Mouse (Mus musculus) layer of hippocampus, adult 9-10 months (tissue): Measurements from ENCODE around the gene Kpna7.
"Not testable (repeated sequence)": the region's sequence is repeated elsewhere in the genome, so short reads cannot be mapped to it uniquely, and the experiment has no call there.

Experiments used
- DNase-seq: peaks from one replicate; pipeline ENCODE4 v3.0.0; 2022; ENCODE audit warnings: low spot score

Kpna7 gene

DNA sequence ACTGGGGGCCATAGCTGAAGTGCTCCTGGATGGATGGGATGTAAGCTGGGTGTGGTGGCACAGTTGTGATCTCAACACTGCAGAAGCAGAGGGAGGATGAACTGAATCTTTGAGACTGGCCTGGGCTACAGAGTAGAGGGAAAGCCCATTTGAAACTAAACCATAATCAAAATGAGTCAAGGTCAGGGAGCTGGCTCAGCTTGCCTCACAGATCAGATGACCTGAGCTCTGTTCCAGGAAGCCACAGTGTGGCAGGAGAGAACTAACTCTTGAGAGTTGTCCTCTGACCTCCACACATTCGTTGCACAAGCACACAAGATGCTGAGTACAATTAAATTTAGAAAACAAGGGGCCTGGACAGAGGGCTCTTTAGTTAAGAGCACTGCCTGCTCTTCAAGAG lies 63.6 kb downstream of the Kpna7 start:
- DNase-seq = not testable (repeated sequence)

DNA sequence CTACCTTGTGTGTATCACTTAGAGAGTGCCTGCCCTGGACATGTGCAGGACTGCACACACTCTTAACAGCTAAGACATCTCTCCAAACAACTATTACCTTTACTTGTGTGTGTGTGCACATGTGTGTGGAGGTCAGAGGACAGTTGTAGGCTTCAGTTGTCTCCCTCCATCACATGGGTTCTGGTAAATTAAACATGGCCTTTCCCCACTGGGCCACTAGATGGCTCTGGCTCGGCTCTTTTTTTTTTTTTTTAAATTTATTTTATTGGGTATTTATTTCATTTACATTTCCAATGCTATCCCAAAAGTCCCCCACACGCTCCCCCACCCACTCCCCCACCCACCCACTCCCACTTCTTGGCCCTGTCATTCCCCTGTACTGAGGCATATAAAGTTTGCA lies 67.1 kb downstream of the Kpna7 start:
- not testable (repeated sequence) for DNase-seq

DNA sequence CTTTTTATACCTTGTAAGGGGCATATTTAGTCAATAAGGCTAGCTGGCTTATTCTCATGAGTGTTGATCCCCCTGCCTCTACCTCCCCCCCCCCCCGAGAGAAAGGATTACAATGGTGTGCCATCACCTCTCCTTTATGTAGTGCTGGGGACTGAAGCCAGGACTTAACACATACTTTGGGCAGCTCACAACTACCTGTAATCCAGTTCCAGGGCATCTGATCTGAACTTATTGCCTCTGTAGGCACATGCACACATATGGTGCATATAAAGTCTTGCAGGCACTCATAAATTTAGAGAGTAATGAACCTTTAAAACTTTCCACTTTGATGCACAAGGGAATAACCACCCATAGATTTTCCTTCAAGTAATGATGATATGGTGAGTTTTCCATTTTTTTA lies 69.6 kb downstream of the Kpna7 start:
- DNase-seq = no peak

DNA sequence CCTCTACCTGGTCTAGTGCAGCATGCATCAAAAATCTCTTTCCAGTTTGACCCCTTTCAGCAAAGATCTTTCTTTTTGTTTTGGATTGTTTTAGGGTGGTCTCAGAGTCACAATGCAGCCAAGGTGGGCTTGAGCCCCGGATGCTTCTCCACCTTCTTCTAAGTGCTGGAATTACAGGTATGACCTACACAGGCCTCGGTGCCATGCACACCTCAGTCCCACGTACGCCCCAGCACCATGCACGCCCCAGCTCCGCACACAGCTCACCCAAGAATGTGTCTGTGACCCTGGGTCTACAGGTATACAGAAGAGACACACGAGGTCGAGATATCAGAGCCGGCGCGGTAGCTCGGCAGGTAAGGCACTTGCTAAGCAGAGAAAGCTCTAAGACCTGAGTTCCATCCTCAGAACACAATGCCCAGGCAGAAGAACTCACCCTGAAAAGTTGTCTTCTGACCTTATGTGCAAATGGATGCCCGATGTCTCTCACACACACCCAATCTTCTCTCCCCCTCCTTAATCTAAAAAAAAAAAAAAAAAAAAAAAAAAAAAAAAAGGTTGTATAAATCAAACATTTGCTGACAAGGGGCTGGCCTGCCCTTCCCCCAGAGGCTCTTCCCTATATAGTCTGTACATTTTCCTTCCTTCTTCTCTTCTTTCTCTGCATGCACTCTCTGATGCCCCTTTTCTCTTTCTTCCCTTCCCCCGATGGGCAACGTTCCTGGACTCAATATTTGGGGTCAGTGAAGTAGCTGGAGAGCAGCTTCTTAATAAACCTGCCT lies 74.8 kb downstream of the Kpna7 start:
- DNase-seq = no peak

DNA sequence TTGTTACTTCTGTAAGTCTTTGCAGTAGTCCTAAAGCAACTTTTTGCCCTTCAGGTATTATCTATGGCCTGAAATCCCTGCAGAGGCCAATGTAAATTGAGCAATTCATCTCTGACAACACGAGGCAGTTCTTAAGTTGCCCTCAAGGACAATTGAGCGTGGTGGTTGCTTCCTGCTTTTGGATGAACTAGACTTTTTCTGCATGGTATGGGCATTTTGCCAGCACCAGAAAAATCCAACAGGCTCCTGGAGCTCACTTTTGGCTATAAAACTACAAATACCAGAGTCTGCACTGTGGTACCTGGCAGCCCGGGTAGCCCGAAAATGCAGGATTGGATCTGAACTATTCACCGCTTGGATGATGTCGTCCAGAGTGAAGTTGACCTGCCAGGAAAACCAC lies 78.2 kb downstream of the Kpna7 start:
- no peak for DNase-seq

DNA sequence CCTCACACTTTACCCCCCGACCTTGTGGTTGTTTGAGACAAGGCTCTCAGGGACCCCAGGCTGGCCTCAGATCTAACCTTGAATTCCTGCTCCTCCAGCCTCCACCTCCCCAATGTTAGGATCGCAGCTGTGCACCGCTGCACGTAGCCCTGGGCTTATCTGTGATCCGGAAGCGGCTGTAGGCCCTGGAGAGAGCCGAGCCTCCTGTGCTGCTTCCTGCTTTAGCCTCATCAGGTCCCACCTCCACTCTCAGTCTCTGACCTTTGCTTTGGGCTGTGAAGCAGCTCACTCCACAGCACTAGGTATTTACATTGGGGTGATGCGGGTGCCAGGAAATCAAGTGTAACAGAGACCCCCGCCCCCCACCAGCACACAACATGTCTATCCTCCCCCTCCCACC lies 79.3 kb downstream of the Kpna7 start:
- DNase-seq = no peak

DNA sequence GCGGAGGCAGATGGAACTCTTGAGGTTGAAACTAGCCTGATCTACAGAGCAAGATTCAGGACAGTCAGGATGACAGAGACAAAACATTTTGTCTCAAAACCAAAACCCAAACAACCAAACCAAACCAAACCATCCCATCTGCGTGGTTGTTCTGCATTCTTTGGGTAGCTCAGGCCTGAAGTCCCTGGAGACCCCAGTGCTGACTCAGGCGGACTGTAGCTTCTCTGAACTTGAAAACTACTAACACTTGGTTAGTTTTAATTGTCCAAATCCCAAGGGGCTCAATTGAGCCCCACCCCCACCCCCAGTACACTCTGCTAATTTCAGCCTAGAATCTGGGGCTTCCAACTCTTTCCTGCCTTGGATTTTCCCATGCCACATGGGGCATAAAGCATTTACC lies 80.5 kb downstream of the Kpna7 start:
- no peak for DNase-seq

DNA sequence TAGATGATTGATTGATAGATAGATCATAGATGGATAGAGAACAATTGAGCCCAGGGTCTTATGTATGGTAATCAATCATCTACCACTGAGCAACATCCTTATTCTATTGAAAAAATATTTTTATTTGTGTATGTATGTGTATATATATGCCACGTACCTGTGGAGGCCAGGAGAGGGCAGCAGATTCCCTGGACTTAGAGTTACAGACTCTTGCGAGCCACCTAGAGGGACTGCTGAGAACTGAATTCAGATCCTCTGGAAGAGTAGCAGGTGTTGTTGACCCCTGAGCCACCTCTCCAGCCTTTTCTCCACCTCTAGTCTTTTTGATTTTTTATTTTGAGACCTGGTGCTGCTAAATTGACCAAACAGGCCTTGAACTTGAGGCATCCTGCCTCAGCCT lies 85.3 kb downstream of the Kpna7 start:
- no peak for DNase-seq

DNA sequence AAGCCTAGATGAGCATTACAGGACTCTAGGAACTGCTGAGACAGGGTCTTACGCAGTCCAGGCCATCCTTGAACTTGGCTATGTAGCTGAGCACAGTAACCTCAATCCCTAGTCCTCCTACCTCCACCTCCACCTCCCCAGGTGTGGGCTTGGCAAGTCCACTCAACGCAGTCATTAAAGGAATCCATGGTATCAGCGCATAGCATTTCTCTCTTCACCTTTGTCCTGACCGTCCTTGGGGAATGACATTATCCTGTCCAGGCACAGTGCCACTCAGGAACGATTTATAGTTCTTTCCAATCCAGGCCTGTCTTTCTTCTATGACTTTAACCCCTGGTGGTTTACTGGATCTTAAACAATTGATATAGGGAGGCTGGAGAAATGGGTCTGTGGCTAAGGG lies 93.3 kb downstream of the Kpna7 start:
- no peak for DNase-seq

DNA sequence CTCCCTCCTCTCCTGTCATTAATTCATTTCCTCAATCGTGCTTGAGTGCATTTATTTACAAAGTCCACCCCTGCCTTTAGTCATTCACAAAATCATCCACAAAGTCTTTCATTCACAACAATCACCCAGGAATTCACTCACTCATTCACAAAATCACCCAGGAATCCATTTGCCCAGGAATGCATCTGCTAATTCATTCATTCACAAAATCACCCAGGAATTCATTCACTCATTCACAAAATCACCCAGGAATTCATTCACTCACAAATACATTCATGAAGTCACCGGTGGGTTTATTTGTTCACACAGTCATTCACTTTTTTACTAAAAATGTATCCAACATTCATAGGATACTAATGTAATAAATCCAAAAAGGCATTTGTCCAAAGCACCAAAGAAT lies 93.8 kb downstream of the Kpna7 start:
- DNase-seq = no peak

DNA sequence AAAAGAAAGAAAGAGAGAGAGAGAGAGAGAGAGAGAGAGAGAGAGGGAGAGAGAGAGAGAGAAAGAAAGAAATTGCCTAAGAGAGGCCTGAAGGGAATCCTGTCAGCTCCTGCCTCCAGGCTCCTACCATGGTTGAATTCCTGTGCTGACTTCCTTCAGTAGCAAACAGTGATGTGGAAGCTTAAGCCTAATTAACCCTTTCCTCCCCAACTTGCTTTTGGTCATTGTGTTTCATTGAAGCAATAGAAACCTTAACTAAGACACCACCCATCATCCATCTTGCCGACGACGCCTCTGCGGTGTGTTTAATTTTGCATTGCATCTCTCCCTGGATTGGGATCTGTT lies 94.8 kb downstream of the Kpna7 start:
- DNase-seq = no peak

DNA sequence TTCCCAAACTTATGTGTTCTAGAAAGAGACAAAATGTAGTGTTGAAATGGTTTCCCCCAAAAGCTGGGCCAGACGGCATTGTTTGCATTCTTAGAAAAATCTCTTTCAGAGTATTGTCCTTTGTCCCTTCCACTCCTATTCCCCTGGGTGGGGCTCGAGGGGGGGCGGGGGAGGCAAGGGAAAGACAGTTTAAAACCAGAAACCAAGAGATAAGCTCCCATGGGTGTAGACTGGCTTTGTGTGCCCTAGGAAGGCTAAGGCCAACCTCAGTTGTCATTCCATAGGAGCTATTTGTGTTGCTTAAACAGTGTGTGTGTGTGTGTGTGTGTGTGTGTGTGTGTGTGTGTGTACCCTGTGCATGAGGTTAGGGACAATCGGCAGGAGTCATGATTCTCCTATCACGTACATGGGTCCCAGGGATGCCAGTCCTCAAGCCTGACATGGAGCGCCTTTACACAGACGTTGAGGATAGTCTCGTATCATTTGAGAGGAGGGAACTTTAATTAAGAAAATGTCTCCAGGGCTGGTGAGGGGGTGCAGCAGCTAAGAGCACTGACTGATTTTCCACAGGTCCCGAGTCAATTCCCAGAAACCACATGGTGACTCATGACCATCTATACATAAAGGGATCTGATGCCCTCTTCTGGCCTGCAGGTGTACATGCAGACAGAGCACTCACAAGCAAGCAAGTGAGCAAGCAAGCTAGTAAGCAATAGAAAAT lies 95.3 kb downstream of the Kpna7 start:
- DNase-seq = peak; percentile 38

DNA sequence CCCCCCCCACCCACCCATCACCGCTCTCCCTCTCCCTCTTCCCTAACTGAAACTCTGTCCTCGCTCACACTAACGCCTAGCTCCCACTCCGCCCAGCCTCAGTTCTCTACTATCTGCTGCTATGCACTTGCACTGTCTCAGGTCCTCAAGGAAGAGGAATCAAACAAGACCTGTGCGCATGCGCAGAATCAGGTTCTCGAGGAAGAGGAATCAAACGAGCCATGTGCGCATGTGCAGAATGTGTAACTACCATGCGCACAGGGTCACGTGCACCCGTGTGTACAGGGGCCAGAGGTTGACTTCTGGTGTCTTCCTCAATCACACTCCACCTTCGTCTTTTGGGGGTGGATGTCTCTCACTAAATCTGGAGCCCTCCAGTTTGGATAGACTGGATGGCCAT lies 96.3 kb downstream of the Kpna7 start:
- DNase-seq = no peak

DNA sequence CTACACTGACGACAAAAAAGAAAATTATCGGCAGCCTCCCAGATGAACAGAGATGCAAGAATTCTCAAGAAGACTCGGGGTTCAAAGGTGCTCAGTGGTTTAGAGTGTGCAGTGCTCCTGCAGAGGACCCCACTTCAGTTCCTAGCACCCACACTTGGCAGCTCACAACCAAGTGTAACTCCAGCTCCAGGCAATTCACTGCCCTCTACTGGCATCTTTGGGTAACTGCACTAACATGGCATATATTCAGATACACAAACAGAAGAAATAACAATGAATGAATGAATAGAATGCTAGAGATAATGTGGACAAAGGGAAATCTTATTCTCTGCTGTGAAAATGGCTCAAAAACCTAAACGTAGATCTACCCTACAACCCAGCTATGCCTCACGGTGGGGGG lies 99.0 kb downstream of the Kpna7 start:
- no peak for DNase-seq

DNA sequence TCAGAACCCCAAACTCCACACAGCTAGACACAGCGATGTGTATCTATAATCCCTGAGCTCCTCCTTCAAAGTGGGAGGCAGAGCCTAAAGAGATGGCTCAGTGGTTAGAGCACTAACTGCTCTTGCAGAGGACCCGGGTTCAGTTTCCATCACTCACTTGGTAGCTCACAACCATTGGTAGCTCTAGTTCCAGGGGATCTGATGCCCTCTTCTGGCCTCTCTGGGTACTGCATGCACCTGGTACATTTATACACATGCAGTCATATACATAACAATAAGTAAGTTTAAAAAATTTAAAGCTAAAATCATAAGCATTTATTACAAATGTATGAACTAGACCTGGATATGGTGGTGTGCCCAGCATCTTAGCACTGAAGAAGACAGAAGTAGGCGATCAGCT lies 100.6 kb downstream of the Kpna7 start:
- DNase-seq = no peak

DNA sequence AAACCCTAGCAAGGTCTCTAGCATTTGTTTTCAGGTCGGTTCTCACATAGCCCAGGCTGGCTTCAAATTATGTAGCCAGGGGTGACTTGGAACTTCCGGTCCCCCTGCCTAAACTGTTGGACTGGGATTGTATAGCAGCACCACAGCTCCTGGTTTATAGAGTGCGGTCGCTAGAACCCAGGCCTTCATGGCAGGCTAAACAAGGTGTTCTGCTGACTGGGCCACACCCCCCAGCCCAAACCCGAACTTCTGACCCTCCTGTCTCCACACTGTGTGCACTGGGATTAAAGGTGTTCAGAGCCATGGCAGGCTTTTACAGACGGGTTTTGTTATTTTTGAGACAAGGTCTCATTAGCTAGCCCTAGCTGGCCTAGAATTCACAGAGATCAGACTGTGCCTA lies 104.7 kb downstream of the Kpna7 start:
- DNase-seq = no peak

DNA sequence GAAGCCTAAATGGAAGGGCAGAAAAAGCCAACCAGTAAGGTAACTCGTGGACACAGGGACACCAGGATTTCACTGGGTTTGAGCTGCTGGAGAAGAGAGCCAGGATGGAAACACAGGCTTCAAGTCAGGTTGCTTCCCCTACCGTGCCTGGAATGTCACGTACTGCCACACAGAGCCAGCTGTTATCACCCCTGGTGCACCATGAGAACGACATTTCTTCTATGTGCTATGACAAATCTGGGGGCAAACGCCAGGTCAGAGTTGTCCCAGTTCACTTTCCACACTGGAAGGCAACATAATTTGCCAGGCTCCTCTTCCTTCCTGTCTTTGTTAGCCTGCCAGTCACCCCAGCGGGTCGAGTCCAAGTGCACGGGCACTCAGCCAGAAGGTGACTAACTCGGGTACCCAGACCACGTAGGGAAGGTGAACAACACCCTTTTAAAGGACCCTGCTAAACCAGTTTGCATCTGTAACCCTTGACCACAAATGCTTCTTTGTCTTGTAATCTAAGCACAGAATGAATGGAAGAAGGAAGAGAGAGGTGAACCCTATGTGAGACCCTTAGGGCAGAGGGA lies 105.2 kb downstream of the Kpna7 start:
- DNase-seq = no peak

DNA sequence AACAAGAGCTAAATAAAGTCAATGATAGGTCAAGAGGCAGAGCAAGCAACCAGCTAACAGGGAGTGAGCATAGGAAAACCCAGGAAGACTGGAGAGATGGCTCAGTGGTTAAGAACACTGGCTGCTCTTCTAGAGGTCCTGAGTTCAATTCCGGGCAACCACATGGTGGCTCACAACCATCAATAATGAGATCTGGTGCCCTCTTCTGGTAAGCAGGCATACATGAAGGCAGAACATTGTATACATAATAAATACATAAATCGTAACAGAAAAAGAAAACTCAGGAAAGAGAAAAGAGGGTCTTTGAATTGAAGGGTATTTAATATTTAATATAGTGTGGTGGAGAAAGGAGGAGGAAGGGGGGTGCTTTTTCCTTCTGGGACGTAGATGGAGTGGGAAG lies 112.6 kb downstream of the Kpna7 start:
- DNase-seq = no peak

DNA sequence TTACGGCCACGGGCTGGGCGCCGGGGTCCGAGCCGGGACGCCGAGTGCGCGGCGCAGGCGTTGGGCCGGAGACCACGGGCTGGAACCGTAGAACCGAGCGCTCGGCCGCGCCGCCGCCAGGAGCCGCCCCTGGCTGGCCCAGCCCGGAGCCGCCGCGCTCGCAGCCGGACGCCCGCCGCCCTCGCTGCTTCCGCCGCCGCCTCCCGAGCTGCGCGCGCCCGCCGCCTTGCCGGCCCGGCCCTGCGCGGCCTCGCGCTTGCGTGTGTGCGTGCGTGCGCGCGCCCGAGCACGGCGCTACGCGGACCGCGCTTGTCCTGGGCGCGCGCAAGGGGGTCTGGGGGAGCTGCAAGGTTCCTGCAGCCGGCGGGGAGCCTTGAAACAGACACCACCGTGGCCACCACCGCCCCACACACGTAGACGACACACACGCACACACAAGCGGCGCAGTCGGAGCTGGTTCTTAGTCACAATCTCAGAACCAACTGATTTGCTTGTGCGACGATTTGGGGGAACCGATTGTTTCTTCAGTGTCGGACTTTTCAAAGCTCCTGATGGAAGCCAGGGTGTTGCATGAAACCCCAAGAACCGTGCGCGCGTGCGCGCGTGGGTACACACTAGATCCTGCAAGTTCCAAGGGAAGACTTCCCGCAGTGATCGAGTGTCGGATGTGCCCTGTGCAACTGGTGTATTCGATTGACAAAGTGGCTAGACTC lies 118.0 kb downstream of the Kpna7 start, which contains the start of gene Smurf1:
Gene Smurf1, minus strand, starts transcription at position 209 of the 713 bp plus-strand sequence.
- DNase-seq = no peak

DNA sequence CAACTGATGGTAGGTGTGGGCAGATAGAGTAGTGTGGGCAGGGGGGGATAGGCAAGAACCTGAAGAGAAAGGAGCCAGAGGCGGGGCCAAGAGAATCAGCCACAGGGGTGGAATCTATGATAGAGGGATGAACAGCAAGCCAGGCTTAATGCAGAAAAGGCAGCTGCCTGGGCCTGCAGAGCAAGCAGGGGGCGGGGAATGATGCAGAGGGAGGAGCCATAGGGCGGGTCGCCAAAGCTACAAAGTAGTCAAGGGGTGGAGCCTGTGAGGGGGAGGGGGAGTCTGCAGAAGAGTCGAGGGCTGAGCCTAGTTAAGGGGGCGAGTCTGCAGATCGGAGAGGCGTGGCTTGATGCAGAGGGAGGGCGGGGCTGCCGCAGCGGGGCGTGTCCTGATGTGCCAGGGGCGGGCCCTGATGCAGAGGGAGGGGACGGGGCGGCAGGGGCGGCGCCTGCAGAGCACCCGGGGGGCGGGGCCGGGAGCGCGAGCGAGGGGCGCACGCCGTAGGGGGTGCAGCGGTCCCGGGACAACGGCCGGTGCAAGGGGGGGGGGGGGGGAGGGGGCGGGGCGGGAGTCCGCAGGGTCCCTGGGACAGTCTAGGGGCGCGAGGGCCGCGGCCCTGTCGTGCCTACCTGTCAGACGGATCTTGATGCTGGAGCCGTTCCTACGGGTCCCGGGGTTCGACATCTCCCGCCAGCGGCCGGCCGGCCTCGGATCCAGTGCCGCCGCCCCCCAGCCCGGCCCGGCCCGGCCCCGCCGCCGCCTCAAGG lies 118.8 kb downstream of the Kpna7 start:
- no peak for DNase-seq

DNA sequence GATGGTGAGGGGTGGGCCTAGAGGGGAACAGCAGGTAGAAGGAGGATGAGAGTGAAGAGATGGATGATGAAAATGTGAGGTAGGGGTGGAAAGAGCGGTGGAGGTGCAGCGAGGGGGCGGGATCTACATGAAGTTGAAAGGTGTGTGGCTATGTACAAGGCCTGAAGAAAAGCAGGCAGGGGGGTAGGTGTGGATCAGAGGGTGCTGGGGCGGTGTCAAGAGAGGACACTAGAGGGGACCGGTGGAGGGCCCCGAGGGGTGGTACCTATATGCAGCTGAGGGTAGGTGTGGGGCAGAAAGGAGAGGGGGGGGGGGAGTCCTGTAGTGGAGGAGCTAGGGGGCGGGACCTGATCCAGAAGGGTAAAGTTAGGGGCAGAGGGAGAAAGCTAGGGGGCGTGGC lies 119.4 kb downstream of the Kpna7 start:
- no peak for DNase-seq

DNA sequence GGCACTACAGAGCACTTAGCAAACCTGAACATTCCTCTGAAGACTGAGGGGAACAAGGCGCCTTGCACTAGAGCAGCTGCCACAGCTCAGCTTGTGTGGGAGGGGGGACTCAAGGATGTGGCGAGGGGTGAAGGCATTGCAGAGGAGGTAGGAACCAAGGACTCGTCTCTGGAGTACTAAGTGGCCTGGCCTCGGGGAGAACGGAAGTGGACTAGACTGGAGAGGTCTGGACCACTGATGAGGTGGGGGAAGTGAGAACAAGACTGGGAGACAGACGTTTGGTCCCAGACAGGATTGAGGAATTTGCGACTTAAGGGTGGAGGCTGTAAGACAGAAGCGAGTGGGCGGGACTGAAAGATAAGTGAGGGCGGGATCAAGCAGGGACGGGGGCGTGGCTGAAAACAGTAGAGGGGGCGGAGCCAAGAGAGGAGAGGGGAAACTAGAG lies 120.0 kb downstream of the Kpna7 start:
- no peak for DNase-seq
